Mouse (Mus musculus) CH12.LX (cell line): ENCODE measurements around the gene Bud23.
A peak's percentile ranks its signal among the peaks of the same experiment; 100 is the strongest.

ENCODE experiments used
- CHD1 ChIP-seq: IDR thresholded peaks from 2 replicates; pipeline ENCODE4 v1.6.1; 2012; ENCODE audit warnings: low read depth, low read length, improper control_type of control experiment, inconsistent platforms
- CTCF ChIP-seq, 2 experiments: IDR thresholded peaks in 1 of 2; conservative IDR thresholded peaks in 1 of 2; 2 replicates each; pipeline ENCODE4 v1.5.1; 2011 to 2012; ENCODE audit warnings: low read depth in 2 of 2, low read length in 2 of 2, improper control_type of control experiment in 1 of 2, inconsistent platforms in 1 of 2, mild to moderate bottlenecking in 1 of 2, moderate library complexity in 1 of 2
- E2F4 ChIP-seq: IDR thresholded peaks from 2 replicates; pipeline ENCODE4 v1.6.1; 2011; ENCODE audit warnings: low read depth, low read length, improper control_type of control experiment; ENCODE audit not compliant: insufficient replicate concordance
- KAT2A ChIP-seq: IDR thresholded peaks from 2 replicates; pipeline ENCODE4 v1.6.1; 2012; ENCODE audit warnings: low read length, improper control_type of control experiment, inconsistent platforms; ENCODE audit not compliant: insufficient replicate concordance
- MAX ChIP-seq: IDR thresholded peaks from 2 replicates; pipeline ENCODE4 v1.6.1; 2011; ENCODE audit warnings: low read length, improper control_type of control experiment
- PAX5 ChIP-seq: IDR thresholded peaks from 2 replicates; pipeline ENCODE4 v1.6.1; 2012; ENCODE audit warnings: low read length, inconsistent platforms, mixed read lengths
- TCF12 ChIP-seq: IDR thresholded peaks from 2 replicates; pipeline ENCODE4 v1.6.1; 2014; ENCODE audit warnings: low read depth, mild to moderate bottlenecking, inconsistent platforms, low read length, improper control_type of control experiment
- ZC3H11A ChIP-seq: IDR thresholded peaks from 2 replicates; pipeline ENCODE4 v1.6.1; 2012; ENCODE audit warnings: low read depth, mild to moderate bottlenecking, inconsistent platforms, low read length, improper control_type of control experiment
- ZKSCAN1 ChIP-seq: IDR thresholded peaks from 2 replicates; pipeline ENCODE4 v1.6.1; 2012; ENCODE audit warnings: low read depth, inconsistent platforms, low read length, improper control_type of control experiment, borderline replicate concordance

- TF ChIP-seq CTCF (conservative IDR thresholded peaks at IDR 0.05 in 1 of 2, IDR thresholded peaks at IDR 0.05 in 1 of 2; ENCODE audit: low read depth in 2 of 2, low read length in 2 of 2) (no peak), MAX (peak; percentile 75), PAX5 (no peak), ZC3H11A (no peak), ZKSCAN1 (no peak), TCF12 (peak; percentile 5; the same call in 1 of the 2 replicates), CHD1 (no peak), E2F4 (no peak), KAT2A (no peak)
Observed at GRCm38 (mm10) chr5:135008671-135009589, 55.8 kb downstream of the Bud23 start, which contains the start of gene Abhd11.
